Comparison of ENCODE assay signal across 29 mouse cellular contexts in the genomic region with DNA sequence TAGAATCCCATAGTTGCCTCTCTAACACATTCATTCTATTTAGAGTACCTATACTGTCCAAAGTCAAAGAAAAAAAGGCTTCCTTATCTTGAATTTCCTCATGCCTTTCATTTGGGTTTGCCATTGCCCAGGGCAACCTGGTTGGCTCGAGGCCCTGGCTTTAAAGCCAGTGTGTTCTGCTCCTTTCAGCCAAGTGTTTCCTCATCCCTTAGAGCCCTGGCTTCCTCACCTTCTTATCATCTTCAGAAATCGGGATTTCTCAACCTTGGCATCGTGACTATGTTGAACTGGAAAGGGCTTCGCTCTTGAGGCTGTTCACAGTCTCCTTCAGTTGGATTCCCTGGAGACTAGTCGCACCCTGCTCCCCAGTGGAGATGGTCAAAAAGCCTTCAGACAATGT. TPM values are rescaled to one million over a fixed set of nuclear protein-coding genes. Genes with fewer than 3 reads are reported as not detected.
DNase-seq lines count a peak whose midpoint lies in the region; ATAC-seq and TF ChIP-seq lines count a peak whose summit lies in the region.
"Had no signal": no experiment of that assay in that cellular context is flagged by ENCODE, and none has a peak within 500 bp of the region (broad histone marks: within the 10 kb centered on the region; RNA-seq: fewer than 3 reads in every experiment).

No protein-coding gene starts in this region.

- no peak overlapping the region for H3K4me2 ChIP-seq in liver, embryonic 12.5 days
- H3K4me2 ChIP-seq in stomach, postnatal 0 days (replicated peaks; ENCODE audit: low read depth), result no peak overlapping the region
- H3K4me2 ChIP-seq: heart, embryonic 15.5 days; hindbrain, embryonic 13.5 days; limb, embryonic 12.5 days; liver, embryonic 13.5 days; lung, embryonic 15.5 days; midbrain, embryonic 13.5 days had no signal

- H3K27ac ChIP-seq in liver, adult 2 months (replicated peaks; ENCODE audit: insufficient read depth, low read depth, low read length), result peak overlapping the region; percentile 83
- H3K27ac ChIP-seq in liver, embryonic 12.5 days, result no peak overlapping the region
- peak overlapping the region; percentile 58 for H3K27ac ChIP-seq in stomach, postnatal 0 days (replicated peaks)
- H3K27ac ChIP-seq: heart, embryonic 15.5 days; hindbrain, embryonic 13.5 days; limb, embryonic 12.5 days; liver, embryonic 13.5 days; lung, embryonic 15.5 days; midbrain, embryonic 13.5 days had no signal

- peaks cover 5% of the 10 kb centered on the region; the same call in 1 of the 2 replicates for H3K79me2 ChIP-seq in liver, adult 2 months (ENCODE audit: control insufficient read depth, insufficient read depth, low read length)

- no peaks in the 10 kb centered on the region for H3K27me3 ChIP-seq in liver, adult 2 months (ENCODE audit: control insufficient read depth, insufficient read depth, low read length)
- H3K27me3 ChIP-seq in liver, embryonic 12.5 days (replicated peaks), result no peaks in the 10 kb centered on the region
- no peaks in the 10 kb centered on the region for H3K27me3 ChIP-seq in stomach, postnatal 0 days (ENCODE audit: control insufficient read depth, insufficient read depth, low read length)
- H3K27me3 ChIP-seq: heart, embryonic 15.5 days; hindbrain, embryonic 13.5 days; limb, embryonic 12.5 days; liver, embryonic 13.5 days; lung, embryonic 15.5 days; megakaryocyte, embryonic 14.5 days; midbrain, embryonic 13.5 days had no signal

- H3K4me3 ChIP-seq in liver, adult 2 months (ENCODE audit: insufficient read depth, low read depth, low read length), result no peak overlapping the region
- H3K4me3 ChIP-seq in liver, embryonic 12.5 days, result no peak overlapping the region
- no peak overlapping the region for H3K4me3 ChIP-seq in lung, adult 2 months (replicated peaks; ENCODE audit: extremely low read depth, low read depth, low read length)
- H3K4me3 ChIP-seq in stomach, postnatal 0 days (ENCODE audit: low read depth, low read length), result no peak overlapping the region
- H3K4me3 ChIP-seq: heart, embryonic 15.5 days; hindbrain, embryonic 13.5 days; limb, embryonic 12.5 days; liver, embryonic 13.5 days; lung, embryonic 15.5 days; megakaryocyte, embryonic 14.5 days; midbrain, embryonic 13.5 days had no signal

- TF ChIP-seq POLR2A in liver, adult 2 months (IDR thresholded peaks at IDR 0.05; ENCODE audit: extremely low read depth, insufficient read depth, low read length), result no peak
- TF ChIP-seq POLR2A in lung, adult 2 months (IDR thresholded peaks at IDR 0.05; ENCODE audit: borderline replicate concordance, extremely low read depth, low read depth, low read length), result no peak

- peaks cover 62% of the 10 kb centered on the region for H3K4me1 ChIP-seq in liver, adult 2 months (ENCODE audit: control insufficient read depth, insufficient read depth, low read length)
- H3K4me1 ChIP-seq in liver, embryonic 12.5 days, result no peaks in the 10 kb centered on the region
- no peaks in the 10 kb centered on the region for H3K4me1 ChIP-seq in lung, adult 2 months (ENCODE audit: control insufficient read depth, insufficient read depth, low read length)
- no peaks in the 10 kb centered on the region for H3K4me1 ChIP-seq in stomach, postnatal 0 days (replicated peaks; ENCODE audit: control insufficient read depth, insufficient read depth)
- H3K4me1 ChIP-seq: heart, embryonic 15.5 days; hindbrain, embryonic 13.5 days; lung, embryonic 15.5 days; megakaryocyte, embryonic 14.5 days; midbrain, embryonic 13.5 days had no signal

- H3K36me3 ChIP-seq in liver, adult 2 months (ENCODE audit: control insufficient read depth, insufficient read depth, low read length), result peaks cover 10% of the 10 kb centered on the region; the same call in 1 of the 2 replicates
- no peaks in the 10 kb centered on the region for H3K36me3 ChIP-seq in liver, embryonic 12.5 days
- no peaks in the 10 kb centered on the region for H3K36me3 ChIP-seq in stomach, postnatal 0 days (ENCODE audit: control insufficient read depth, insufficient read depth, low read length)
- H3K36me3 ChIP-seq: heart, embryonic 15.5 days; hindbrain, embryonic 13.5 days; limb, embryonic 12.5 days; lung, embryonic 15.5 days; midbrain, embryonic 13.5 days had no signal

- peak; percentile 98 for DNase-seq in liver, adult 2 months (ENCODE audit: extremely low read depth, low read depth, low spot score)
- peak; percentile 14 for DNase-seq in lung, adult 2 months
- DNase-seq in lung, postnatal 25 days (ENCODE audit: low spot score), result peak; percentile 61
- DNase-seq in stomach, postnatal 0 days (ENCODE audit: low spot score), result peak; percentile 37
- DNase-seq in kidney, adult 8-10 months, result no peak
- no peak for DNase-seq in layer of hippocampus, postnatal 36 days
- DNase-seq: cerebellum, adult 11 months; cerebellum, postnatal 10 days; forebrain, postnatal 0 days; gastrocnemius, postnatal 14 days; heart, postnatal 36 days; kidney, adult 2 months; kidney, postnatal 10 days; liver, embryonic 13.5 days; right cerebral cortex, adult 18-20 months; thymus, adult 2 months had no signal

- WGBS in liver, adult 2 months, result 17% methylated on average over 5 of the region's 5 CpGs
- WGBS in liver, embryonic 12.5 days (ENCODE audit: insufficient replicate concordance), result 71% methylated on average over 5 of the region's 5 CpGs
- 74% methylated on average over 5 of the region's 5 CpGs for WGBS in lung, adult 2 months
- 84% methylated on average over 5 of the region's 5 CpGs for WGBS in stomach, postnatal 0 days

- TF ChIP-seq CTCF in liver, adult 2 months (IDR thresholded peaks at IDR 0.05; ENCODE audit: low read depth, low read length), result no peak
- no peak for TF ChIP-seq CTCF in lung, adult 2 months (IDR thresholded peaks at IDR 0.05; ENCODE audit: insufficient read depth, low read length)
- no peak for TF ChIP-seq CTCF in stomach, postnatal 0 days (IDR thresholded peaks at IDR 0.05; ENCODE audit: low read depth)

- H3K9ac ChIP-seq in liver, adult 2 months (ENCODE audit: low read depth, low read length), result peak overlapping the region; percentile 26; the same call in 1 of the 2 replicates
- H3K9ac ChIP-seq in liver, embryonic 12.5 days, result no peak overlapping the region
- H3K9ac ChIP-seq in stomach, postnatal 0 days (ENCODE audit: low read length), result no peak overlapping the region
- H3K9ac ChIP-seq: forebrain, postnatal 0 days; heart, embryonic 15.5 days; hindbrain, embryonic 13.5 days; limb, embryonic 12.5 days; liver, embryonic 13.5 days; lung, embryonic 15.5 days; midbrain, embryonic 13.5 days had no signal

- H3K9me3 ChIP-seq in liver, embryonic 12.5 days (replicated peaks), result no peaks in the 10 kb centered on the region
- H3K9me3 ChIP-seq in stomach, postnatal 0 days (ENCODE audit: control insufficient read depth, low read length), result no peaks in the 10 kb centered on the region
- H3K9me3 ChIP-seq: heart, embryonic 15.5 days; limb, embryonic 12.5 days; liver, embryonic 13.5 days; lung, embryonic 15.5 days had no signal

- ATAC-seq in liver, embryonic 12.5 days, result no peak
- no peak for ATAC-seq in stomach, postnatal 0 days (ENCODE audit: low FRiP score, low TSS enrichment)
- ATAC-seq: forebrain, postnatal 0 days; midbrain, embryonic 13.5 days had no signal

- no peak for TF ChIP-seq EP300 in stomach, postnatal 0 days (optimal IDR thresholded peaks at IDR 0.05)

RNA-seq across cellular contexts. Expression of a gene that starts 12.9 kb away (rescaled TPM):
- 228 and 380 TPM in 2 replicates for total RNA-seq in liver, adult 2 months (2014; rRNA removed)
- 234 and 259 TPM in 2 replicates for polyA plus RNA-seq in liver, adult 2 months (2012; rRNA removed)
- polyA plus RNA-seq in liver, embryonic 12.5 days (2016; fragmentation: Nextera tagmentation; extraction: Ambion mirVana), result 20.9 and 23.6 TPM in 2 replicates
- polyA plus RNA-seq in lung, adult 2 months (2012; rRNA removed), result 0.79 and 5.2 TPM in 2 replicates
- polyA plus RNA-seq in stomach, postnatal 0 days (2015; fragmentation: Nextera tagmentation; extraction: Ambion mirVana), result 113 and 124 TPM in 2 replicates
- total RNA-seq in layer of hippocampus, postnatal 36 days (2021), result not detected
- total RNA-seq: forebrain, postnatal 0 days; gastrocnemius, postnatal 14 days; heart, adult 8-10 months; heart, postnatal 36 days; layer of hippocampus, postnatal 10 days; MEL had no signal
- polyA plus RNA-seq: C2C12; forebrain, embryonic 11.5 days; forebrain, postnatal 0 days; heart, embryonic 15.5 days; hindbrain, embryonic 13.5 days; limb, embryonic 12.5 days; neural tube, embryonic 11.5 days had no signal

RNA-seq across cellular contexts. Expression of a gene that starts 41.1 kb away (rescaled TPM):
- 56.5 and 77.6 TPM in 2 replicates for total RNA-seq in liver, adult 2 months (2014; rRNA removed)
- 124 and 131 TPM in 2 replicates for polyA plus RNA-seq in liver, adult 2 months (2012; rRNA removed)
- polyA plus RNA-seq in liver, embryonic 12.5 days (2016; fragmentation: Nextera tagmentation; extraction: Ambion mirVana), result 0.91 and 1.4 TPM in 2 replicates
- polyA plus RNA-seq in lung, adult 2 months (2012; rRNA removed), result 3.8 and 12.5 TPM in 2 replicates
- polyA plus RNA-seq in stomach, postnatal 0 days (2015; fragmentation: Nextera tagmentation; extraction: Ambion mirVana), result 24.2 and 28.8 TPM in 2 replicates
- 1 to 10 TPM; 4.1 to 4.2 TPM for total RNA-seq in layer of hippocampus, postnatal 36 days (2021)
- total RNA-seq: MEL had no signal
- polyA plus RNA-seq: C2C12; forebrain, embryonic 11.5 days had no signal

Comparison
In these comparisons a context has a peak if more than half of its experiments do, and no peak if none do; other contexts are left out.
1. DNase-seq: peak in liver, adult 2 months (single experiment), lung, adult 2 months (single experiment), lung, postnatal 25 days (single experiment) and stomach, postnatal 0 days (single experiment); none in kidney, adult 8-10 months (0 of 2) and layer of hippocampus, postnatal 36 days (0 of 2).